Mouse (Mus musculus) kidney, adult 11 months (tissue): Measurements from ENCODE around the gene Myh9.

Experiments used
- DNase-seq: peaks from one replicate; pipeline ENCODE4 v3.0.0; 2022

Myh9 gene

GRCm38 (mm10) chr15:77824321-77824720, 17.7 kb downstream of the Myh9 start:
- no peak for DNase-seq

- DNase-seq, result no peak
Observed at GRCm38 (mm10) chr15:77823634-77824033, 18.3 kb downstream of the Myh9 start.

- DNase-seq, result no peak
Observed at GRCm38 (mm10) chr15:77823196-77823595, 18.8 kb downstream of the Myh9 start.

- no peak for DNase-seq
Observed at GRCm38 (mm10) chr15:77822671-77823070, 19.3 kb downstream of the Myh9 start.

- DNase-seq, result peak; percentile 84
Observed at GRCm38 (mm10) chr15:77822057-77822466, 19.9 kb downstream of the Myh9 start.

- DNase-seq, result no peak
Observed at GRCm38 (mm10) chr15:77821424-77821823, 20.6 kb downstream of the Myh9 start.

- no peak for DNase-seq
Observed at GRCm38 (mm10) chr15:77820480-77821163, 21.4 kb downstream of the Myh9 start.

GRCm38 (mm10) chr15:77819894-77820387, 22.0 kb downstream of the Myh9 start:
- peak; percentile 90 for DNase-seq

- DNase-seq, result no peak
Observed at GRCm38 (mm10) chr15:77818556-77819158, 23.3 kb downstream of the Myh9 start.

GRCm38 (mm10) chr15:77817417-77817816, 24.6 kb downstream of the Myh9 start:
- no peak for DNase-seq

GRCm38 (mm10) chr15:77816601-77816950, 25.4 kb downstream of the Myh9 start:
- no peak for DNase-seq

GRCm38 (mm10) chr15:77815867-77816600, 25.9 kb downstream of the Myh9 start:
- DNase-seq, result no peak

GRCm38 (mm10) chr15:77813639-77814375, 28.2 kb downstream of the Myh9 start:
- no peak for DNase-seq

- DNase-seq, result no peak
Observed at GRCm38 (mm10) chr15:77812578-77812977, 29.4 kb downstream of the Myh9 start.

GRCm38 (mm10) chr15:77811099-77811760, 30.7 kb downstream of the Myh9 start:
- DNase-seq, result no peak

- no peak for DNase-seq
Observed at GRCm38 (mm10) chr15:77810416-77811098, 31.4 kb downstream of the Myh9 start.

GRCm38 (mm10) chr15:77809434-77809833, 32.5 kb downstream of the Myh9 start:
- no peak for DNase-seq

GRCm38 (mm10) chr15:77807264-77807585, 34.8 kb downstream of the Myh9 start:
- no peak for DNase-seq

- no peak for DNase-seq
Observed at GRCm38 (mm10) chr15:77806565-77807263, 35.3 kb downstream of the Myh9 start.

- no peak for DNase-seq
Observed at GRCm38 (mm10) chr15:77805657-77806056, 36.3 kb downstream of the Myh9 start.

- no peak for DNase-seq
Observed at GRCm38 (mm10) chr15:77804949-77805348, 37.0 kb downstream of the Myh9 start.

- no peak for DNase-seq
Observed at GRCm38 (mm10) chr15:77804460-77804859, 37.5 kb downstream of the Myh9 start.
